Mouse (Mus musculus): ENCODE results near the gene Gm42669. TPM values are rescaled to one million over a fixed set of nuclear protein-coding genes. Genes with fewer than 3 reads are reported as not detected.

Gm42669 gene
- not detected for polyA plus RNA-seq (2017; shearing (Covaris generic))

DNA sequence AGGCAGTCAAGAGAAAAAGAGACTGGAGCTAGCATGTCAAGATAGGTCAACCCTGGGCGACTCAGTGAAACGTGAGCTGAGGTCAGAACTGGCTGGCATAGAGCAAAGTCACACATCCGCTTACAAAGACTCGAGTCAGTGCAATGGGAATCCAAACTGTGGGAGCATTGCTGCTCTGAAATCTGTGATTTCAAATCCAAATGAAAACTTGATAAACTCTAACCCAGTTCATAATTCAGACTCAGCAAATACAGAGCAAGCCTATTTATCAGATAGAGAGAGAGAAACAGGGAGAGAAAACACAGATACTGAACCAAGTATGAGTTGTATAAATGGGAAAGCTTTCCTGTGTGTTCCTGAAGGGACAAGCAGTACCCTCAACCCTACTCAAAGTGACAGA is at the start of gene Gm42669:
Gm42669 (plus strand) TSS at position 301 of the 400 bp plus-strand sequence.

DNA sequence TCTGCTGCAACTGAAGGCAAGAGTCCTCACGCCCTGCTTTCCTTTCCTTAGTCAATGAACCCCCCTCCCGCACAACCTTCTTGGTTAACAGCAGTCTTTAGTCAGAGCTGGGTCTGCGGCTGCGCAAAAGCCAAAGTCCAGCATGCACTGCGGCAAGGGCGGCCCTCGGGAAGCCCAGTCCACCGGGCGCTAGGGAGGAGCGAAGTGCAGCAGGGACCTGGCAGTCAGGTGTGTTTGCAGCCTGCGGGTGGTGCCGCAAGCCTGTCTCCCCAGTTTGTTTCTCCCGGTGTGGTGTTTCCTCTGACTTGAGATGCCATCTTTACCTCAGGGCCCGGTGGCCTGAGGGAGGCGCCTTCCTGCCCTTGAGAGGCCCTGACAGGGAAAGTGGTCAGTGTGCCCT is 27.2 kb downstream of the Gm42669 start, which contains the start of gene 1700028K03Rik:
1700028K03Rik (plus strand) TSS at position 129 of the 400 bp plus-strand sequence.

DNA sequence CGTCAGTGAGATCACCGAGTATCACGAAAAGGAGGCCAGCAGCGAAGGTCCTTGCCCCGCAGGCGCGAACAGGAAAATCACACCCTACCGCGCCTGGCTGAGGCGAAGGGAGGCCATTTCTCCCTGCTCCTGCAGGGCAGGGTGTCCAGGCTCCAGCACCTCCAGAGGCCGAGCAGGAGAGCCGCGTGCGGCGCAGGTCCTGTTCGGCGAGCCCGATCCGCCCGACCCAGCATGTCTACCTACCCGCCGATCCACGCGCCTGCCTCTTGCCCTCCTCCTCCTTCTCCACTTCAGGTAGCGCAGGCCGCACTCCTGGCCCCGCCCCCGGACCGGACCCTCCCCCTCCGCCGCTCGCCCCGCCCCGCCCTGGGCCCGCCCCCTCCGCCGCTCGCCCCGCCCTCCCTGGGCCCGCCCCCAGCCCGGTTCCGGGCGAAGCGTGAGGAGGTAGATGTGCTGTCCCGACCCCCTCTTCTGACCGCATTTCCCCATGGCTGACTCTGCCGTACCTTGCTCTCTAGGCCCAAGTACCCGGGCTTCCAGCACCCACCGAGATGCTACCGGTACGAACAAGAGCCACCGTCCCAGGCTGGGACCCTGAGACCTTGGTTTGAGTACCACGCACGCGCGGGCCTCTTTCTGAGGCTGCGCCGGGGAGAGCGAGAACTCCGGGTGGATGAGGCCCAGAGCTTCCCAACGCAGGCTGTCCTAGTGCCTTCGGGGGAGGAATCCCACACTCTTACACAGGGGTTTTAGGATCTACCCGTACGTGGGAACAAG is 90.1 kb downstream of the Gm42669 start, which contains the start of the genes Rpap2 and Glmn:
Rpap2 (plus strand) TSS at position 73 of the 777 bp plus-strand sequence.
Glmn (minus strand) TSS at position 588 of the 777 bp plus-strand sequence.

Other genes with a start within 250 kb of the Gm42669 start
- gene Tgfbr3, start 218.0 kb upstream of the Gm42669 start, polyA plus RNA-seq (2017; shearing (Covaris generic)): 88.6 TPM
- gene Brdt, start 176.5 kb upstream of the Gm42669 start, polyA plus RNA-seq (2017; shearing (Covaris generic)): 0.60 TPM
- 0.45 TPM for gene Ephx4, start 104.9 kb upstream of the Gm42669 start, polyA plus RNA-seq (2017; shearing (Covaris generic))
- not detected for gene Lpcat2b, start 76.1 kb upstream of the Gm42669 start, polyA plus RNA-seq (2017; shearing (Covaris generic))
- gene Btbd8, start 69.6 kb upstream of the Gm42669 start, polyA plus RNA-seq (2017; shearing (Covaris generic)): 5.5 TPM
- 0.57 TPM for gene 1700028K03Rik, start 27.1 kb downstream of the Gm42669 start, polyA plus RNA-seq (2017; shearing (Covaris generic))
- 24.5 TPM for gene Rpap2, start 89.8 kb downstream of the Gm42669 start, polyA plus RNA-seq (2017; shearing (Covaris generic))
- 13.1 TPM for gene Glmn, start 90.3 kb downstream of the Gm42669 start, polyA plus RNA-seq (2017; shearing (Covaris generic))
- 30.0 TPM for gene Gfi1, start 218.4 kb downstream of the Gm42669 start, polyA plus RNA-seq (2017; shearing (Covaris generic))